Comparison of ENCODE assay signal across 10 mouse cellular contexts in the genomic region with DNA sequence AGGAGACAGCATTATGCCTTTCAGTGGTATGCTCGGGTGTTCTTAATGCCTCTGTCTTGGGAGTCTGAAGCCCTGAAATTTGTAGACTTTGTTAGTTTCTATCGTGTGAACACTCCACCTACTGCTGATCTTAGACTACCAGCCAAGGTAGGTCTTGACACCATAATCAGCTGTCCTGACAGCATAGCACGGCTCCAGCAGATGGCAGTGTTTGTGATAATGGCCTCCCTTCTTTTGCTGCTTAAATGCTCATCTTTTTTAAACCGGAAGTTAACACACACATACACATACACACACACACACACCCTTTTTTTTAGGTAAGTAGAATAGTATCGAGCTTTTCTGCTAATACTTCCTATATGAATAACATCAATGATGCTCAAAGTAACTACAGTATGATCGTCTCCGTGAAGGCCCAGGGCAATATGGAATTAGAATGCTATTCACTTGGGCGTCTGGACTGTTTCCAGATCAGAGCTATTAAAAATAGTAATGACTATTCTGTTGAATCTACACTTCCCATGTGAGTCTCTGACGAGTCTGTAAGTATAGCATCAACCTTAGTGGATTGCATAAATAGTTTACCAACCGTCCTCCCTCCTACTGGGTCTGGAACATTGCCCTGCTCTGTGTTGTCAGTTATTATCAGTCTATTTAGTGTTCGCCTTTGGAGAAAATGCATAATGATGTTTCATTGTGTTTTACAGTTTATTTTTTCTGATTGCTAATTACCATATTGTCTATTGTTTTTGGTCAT.
DNase-seq lines count a peak whose midpoint lies in the region; ATAC-seq and TF ChIP-seq lines count a peak whose summit lies in the region.
"Had no signal": no experiment of that assay in that cellular context is flagged by ENCODE, and none has a peak within 500 bp of the region (broad histone marks: within the 10 kb centered on the region; RNA-seq: fewer than 3 reads in every experiment).

No protein-coding gene starts in this region.

- 68% methylated on average over 11 of the region's 11 CpGs for WGBS in heart, embryonic 11.5 days (ENCODE audit: insufficient replicate concordance)
- WGBS in thymus, adult 2 months = 74% methylated on average over 11 of the region's 11 CpGs
- 66% methylated on average over 11 of the region's 11 CpGs for WGBS in lung, embryonic 14.5 days

- H3K4me2 ChIP-seq in heart, embryonic 11.5 days = no peak overlapping the region
- no peak overlapping the region for H3K4me2 ChIP-seq in lung, embryonic 14.5 days
- H3K4me2 ChIP-seq: heart, embryonic 13.5 days had no signal

- no peaks in the 10 kb centered on the region for H3K9me3 ChIP-seq in heart, embryonic 11.5 days (replicated peaks; ENCODE audit: control insufficient read depth, low read length)
- no peaks in the 10 kb centered on the region for H3K9me3 ChIP-seq in lung, embryonic 14.5 days (ENCODE audit: low read depth, low read length)
- H3K9me3 ChIP-seq: heart, embryonic 13.5 days had no signal

- no peak overlapping the region for H3K27ac ChIP-seq in heart, embryonic 11.5 days (ENCODE audit: low read depth, low read length)
- H3K27ac ChIP-seq in thymus, adult 2 months (ENCODE audit: control insufficient read depth, insufficient read depth, low read length) = no peak overlapping the region
- no peak overlapping the region for H3K27ac ChIP-seq in lung, embryonic 14.5 days (ENCODE audit: low read depth)
- H3K27ac ChIP-seq: heart, embryonic 13.5 days; macrophage had no signal

- no peak for ATAC-seq in heart, embryonic 11.5 days (replicated peaks; ENCODE audit: insufficient number of reproducible peaks, low FRiP score, low TSS enrichment)
- ATAC-seq in lung, embryonic 14.5 days (ENCODE audit: insufficient read depth) = no peak

- H3K4me3 ChIP-seq in heart, embryonic 11.5 days (ENCODE audit: low read depth, low read length) = no peak overlapping the region
- H3K4me3 ChIP-seq in thymus, adult 2 months (ENCODE audit: control insufficient read depth, insufficient read depth, low read length) = no peak overlapping the region
- no peak overlapping the region for H3K4me3 ChIP-seq in lung, embryonic 14.5 days (ENCODE audit: low read depth, low read length)
- H3K4me3 ChIP-seq: heart, embryonic 13.5 days had no signal

- no peak for TF ChIP-seq POLR2A in thymus, adult 2 months (IDR thresholded peaks at IDR 0.05; ENCODE audit: control insufficient read depth, extremely low read depth, insufficient read depth, low read length, poor library complexity)

- no peaks in the 10 kb centered on the region for H3K36me3 ChIP-seq in heart, embryonic 11.5 days (ENCODE audit: control insufficient read depth, insufficient read depth, low read length)
- H3K36me3 ChIP-seq in thymus, adult 2 months (ENCODE audit: control insufficient read depth, insufficient read depth, low read length) = no peaks in the 10 kb centered on the region
- no peaks in the 10 kb centered on the region for H3K36me3 ChIP-seq in lung, embryonic 14.5 days (ENCODE audit: insufficient read depth)
- H3K36me3 ChIP-seq: heart, embryonic 13.5 days had no signal

- H3K27me3 ChIP-seq in heart, embryonic 11.5 days (ENCODE audit: control insufficient read depth, insufficient read depth, low read length) = no peaks in the 10 kb centered on the region
- no peaks in the 10 kb centered on the region for H3K27me3 ChIP-seq in thymus, adult 2 months (ENCODE audit: control insufficient read depth, insufficient read depth, low read length)
- no peaks in the 10 kb centered on the region for H3K27me3 ChIP-seq in lung, embryonic 14.5 days (ENCODE audit: insufficient read depth, low read length)
- H3K27me3 ChIP-seq: heart, embryonic 13.5 days had no signal

- intact Hi-C loops in heart, postnatal 10 days (cut with DNase I) = loop anchor here (1.0 to 5.0 kb wide), 4 partner anchors 128 to 221 kb away; no protein-coding TSS in a partner anchor

- peak; percentile 64 to 80 for DNase-seq in heart, adult 18-20 months
- DNase-seq in thymus, adult 2 months = peak; percentile 6
- DNase-seq in thymus, postnatal 10 days (ENCODE audit: low spot score in 2 of 2) = no peak
- peak; percentile 56 for DNase-seq in cerebellum, adult 8-10 months
- peak; percentile 67 to 72 for DNase-seq in heart, postnatal 10 days
- peak; percentile 59 for DNase-seq in lung, embryonic 14.5 days
- no peak for DNase-seq in frontal cortex, postnatal 14 days (ENCODE audit: low spot score in 2 of 2)

- no peak overlapping the region for H3K9ac ChIP-seq in heart, embryonic 11.5 days (ENCODE audit: low read depth, low read length)
- no peak overlapping the region for H3K9ac ChIP-seq in lung, embryonic 14.5 days
- H3K9ac ChIP-seq: heart, embryonic 13.5 days had no signal

- H3K4me1 ChIP-seq in heart, embryonic 11.5 days (ENCODE audit: control insufficient read depth, insufficient read depth, low read length) = no peaks in the 10 kb centered on the region
- H3K4me1 ChIP-seq in thymus, adult 2 months (replicated peaks; ENCODE audit: control insufficient read depth, insufficient read depth, low read length) = no peaks in the 10 kb centered on the region
- H3K4me1 ChIP-seq in lung, embryonic 14.5 days (ENCODE audit: insufficient read depth) = no peaks in the 10 kb centered on the region
- H3K4me1 ChIP-seq: heart, embryonic 13.5 days had no signal

- no peak for TF ChIP-seq CTCF in thymus, adult 2 months (IDR thresholded peaks at IDR 0.05; ENCODE audit: borderline replicate concordance, control insufficient read depth, extremely low read depth, insufficient read depth, low read length, poor library complexity)
- peak; percentile 50 for TF ChIP-seq CTCF in lung, embryonic 14.5 days (IDR thresholded peaks at IDR 0.05; ENCODE audit: low read depth)

Comparison
In these comparisons a context has a peak if more than half of its experiments do, and no peak if none do; other contexts are left out.
1. DNase-seq: peak in heart, adult 18-20 months (2 of 2), thymus, adult 2 months (single experiment), cerebellum, adult 8-10 months (single experiment), heart, postnatal 10 days (2 of 2) and lung, embryonic 14.5 days (single experiment); none in thymus, postnatal 10 days (0 of 2) and frontal cortex, postnatal 14 days (0 of 2).